Mouse (Mus musculus) megakaryocyte, embryonic 14.5 days (primary cell): Measurements from ENCODE around the gene Inpp4b.

Source experiments
- FLI1 ChIP-seq: IDR thresholded peaks from 2 replicates; pipeline ENCODE4 v1.6.1; 2012; ENCODE audit warnings: low read length, inconsistent platforms, mixed read lengths
- GATA1 ChIP-seq: IDR thresholded peaks from 3 replicates; pipeline ENCODE4 v1.6.1; 2012; ENCODE audit warnings: mixed read lengths, low read length, inconsistent platforms, borderline replicate concordance

DNA sequence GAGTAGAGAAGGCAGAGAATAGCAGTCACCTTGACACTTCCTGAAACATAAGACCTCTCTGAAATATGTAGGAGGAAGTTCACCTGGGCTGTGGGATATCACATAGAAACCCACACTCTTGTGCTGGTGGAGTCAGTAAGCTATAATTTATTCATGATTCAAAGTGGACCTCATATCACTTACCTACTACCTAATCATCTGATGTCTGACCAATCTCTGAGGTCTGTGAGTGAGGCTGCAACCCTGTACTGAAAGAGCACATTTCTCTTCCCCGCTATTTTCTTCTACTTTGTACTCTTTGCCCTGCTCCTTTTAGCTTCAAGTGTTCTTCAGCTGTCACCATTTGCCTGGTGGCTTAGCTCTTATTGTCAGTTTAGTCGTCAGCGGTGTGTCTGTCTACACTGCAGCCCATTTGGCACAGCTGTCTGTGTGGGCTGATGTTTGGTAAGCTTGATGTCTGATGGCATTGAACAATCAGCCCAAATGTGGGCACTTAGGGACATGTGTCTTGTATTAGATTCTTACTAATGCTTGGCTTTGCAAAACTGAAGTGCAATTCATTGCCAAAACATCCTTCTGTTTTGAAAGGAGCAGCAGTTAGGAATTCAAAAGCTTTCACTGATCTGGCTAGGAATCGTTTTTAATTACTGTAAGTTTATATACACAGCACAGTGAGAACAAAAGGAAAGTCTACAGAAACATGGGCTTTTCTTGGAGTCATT lies 434.3 kb downstream of the Inpp4b start:
- TF ChIP-seq FLI1, result no peak
- no peak for TF ChIP-seq GATA1
